Mouse (Mus musculus) ES-Bruce4 (cell line): ENCODE data around the gene Lmnb2. TPM values are rescaled to one million over a fixed set of nuclear protein-coding genes. Genes with fewer than 3 reads are reported as not detected.
A peak's percentile ranks its signal among the peaks of the same experiment; 100 is the strongest.

Source experiments
- H3K27ac ChIP-seq: 2 replicates; pipeline ENCODE4 v1.5.1; 2012; ENCODE audit warnings: low read length, inconsistent platforms; ENCODE audit not compliant: insufficient read depth
- H3K27me3 ChIP-seq: 2 replicates; pipeline ENCODE4 v1.6.1; 2012; ENCODE audit warnings: mild to moderate bottlenecking, low read length, inconsistent platforms; ENCODE audit not compliant: control insufficient read depth, poor library complexity, insufficient read depth, severe bottlenecking
- H3K36me3 ChIP-seq: 2 replicates; pipeline ENCODE4 v1.6.1; 2012; ENCODE audit warnings: inconsistent platforms, mild to moderate bottlenecking, low read length, moderate library complexity; ENCODE audit not compliant: control insufficient read depth, poor library complexity, insufficient read depth, severe bottlenecking
- H3K4me1 ChIP-seq: one replicate; pipeline ENCODE4 v1.8.1; 2011; ENCODE audit warnings: low read length; ENCODE audit not compliant: control insufficient read depth, insufficient read depth
- H3K4me3 ChIP-seq: 2 replicates; pipeline ENCODE4 v1.5.1; 2011; ENCODE audit warnings: low read depth, mild to moderate bottlenecking, low read length
- H3K9ac ChIP-seq: 2 replicates; pipeline ENCODE4 v1.6.1; 2012; ENCODE audit warnings: low read depth, mild to moderate bottlenecking, inconsistent platforms; ENCODE audit not compliant: poor library complexity, severe bottlenecking
- H3K9me3 ChIP-seq: replicated peaks from 2 replicates; pipeline ENCODE4 v1.6.1; 2012; ENCODE audit warnings: mild to moderate bottlenecking, low read length, inconsistent platforms; ENCODE audit not compliant: control insufficient read depth, poor library complexity, insufficient read depth, severe bottlenecking
- CTCF ChIP-seq: IDR thresholded peaks from one replicate; pipeline ENCODE4 v1.8.1; 2011; ENCODE audit warnings: low read depth, low read length
- EP300 ChIP-seq: IDR thresholded peaks from 2 replicates; pipeline ENCODE4 v1.6.1; 2011; ENCODE audit warnings: low read depth, low read length; ENCODE audit not compliant: insufficient read depth
- POLR2A ChIP-seq: IDR thresholded peaks from one replicate; pipeline ENCODE4 v1.8.1; 2011; ENCODE audit warnings: low read length; ENCODE audit not compliant: insufficient read depth
- polyA plus RNA-seq: library from polyadenylated mRNA; stranded (reverse); fragments of >200 nt; gene quantifications from 2 replicates; pipeline ENCODE4 v1.2.4, GENCODE M21; 2011; ENCODE audit warnings: low read depth; ENCODE audit not compliant: missing spikeins, insufficient read depth, insufficient read length

Lmnb2 gene
- polyA plus RNA-seq, 1 experiment: 25.9 TPM

DNA sequence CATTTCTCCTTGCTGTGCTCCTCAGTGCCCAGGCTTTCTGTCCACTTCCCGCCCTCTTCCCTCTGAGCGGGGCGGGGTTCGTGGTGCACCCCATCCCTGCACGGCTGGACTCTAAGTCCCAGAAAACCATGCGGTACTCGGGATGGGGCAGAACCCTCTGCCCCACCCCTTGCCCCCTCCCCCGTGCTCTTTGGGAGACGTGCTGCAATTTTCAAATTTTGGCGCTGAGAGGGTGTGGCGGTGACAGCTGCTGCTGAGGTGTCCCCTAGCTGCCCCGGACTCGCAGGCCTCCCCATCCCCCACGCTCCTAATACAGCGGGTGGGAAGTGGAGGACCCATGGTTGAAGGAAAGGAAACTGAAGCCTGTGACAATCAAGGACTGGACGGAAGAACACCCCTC is 3.9 kb upstream of the Lmnb2 start:
- no peaks in the 10 kb centered on the region for H3K4me1 ChIP-seq
- H3K27ac ChIP-seq: no peak overlapping the region
- peak overlapping the region; percentile 31 for H3K4me3 ChIP-seq
- 0 out of 2 replicates have a peak overlapping the region, but pooled peaks have one; percentile 4 for H3K9ac ChIP-seq
- no peaks in the 10 kb centered on the region for H3K27me3 ChIP-seq
- TF ChIP-seq EP300 (no peak), POLR2A (no peak)
- no peaks in the 10 kb centered on the region for H3K36me3 ChIP-seq
- H3K9me3 ChIP-seq: no peaks in the 10 kb centered on the region

DNA sequence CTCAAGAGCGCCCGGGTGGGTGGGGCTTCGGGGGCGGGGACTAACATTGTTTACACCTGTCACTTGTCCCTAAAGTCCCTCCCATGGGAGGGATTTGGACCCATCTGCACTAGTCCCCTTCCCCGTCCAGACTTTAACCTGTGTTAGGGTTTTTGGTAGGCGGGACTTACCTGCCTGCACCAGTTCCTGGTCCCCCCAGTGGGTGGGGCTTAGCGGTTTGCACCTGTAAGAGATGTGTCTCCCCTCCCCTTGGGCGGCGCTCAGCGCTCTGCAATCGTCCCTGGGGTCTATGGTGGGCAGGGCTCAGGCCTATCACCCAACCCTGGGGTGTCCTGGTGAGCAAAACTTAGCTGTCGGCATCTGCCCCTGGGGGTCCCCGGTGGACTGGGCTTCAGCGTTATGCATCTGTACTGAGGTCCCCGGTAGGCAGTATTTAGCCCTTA is 688 bp downstream of the Lmnb2 start:
- Histone ChIP-seq H3K4me3 (peak overlapping the region; percentile 96), H3K27ac (no peak overlapping the region), H3K36me3 (0 out of 2 replicates have a peak, but pooled peaks cover 3% of the 10 kb centered on the region), H3K4me1 (no peaks in the 10 kb centered on the region), H3K27me3 (no peaks in the 10 kb centered on the region), H3K9me3 (no peaks in the 10 kb centered on the region), H3K9ac (peak overlapping the region; percentile 63)
- TF ChIP-seq EP300 (no peak), CTCF (no peak), POLR2A (no peak)

DNA sequence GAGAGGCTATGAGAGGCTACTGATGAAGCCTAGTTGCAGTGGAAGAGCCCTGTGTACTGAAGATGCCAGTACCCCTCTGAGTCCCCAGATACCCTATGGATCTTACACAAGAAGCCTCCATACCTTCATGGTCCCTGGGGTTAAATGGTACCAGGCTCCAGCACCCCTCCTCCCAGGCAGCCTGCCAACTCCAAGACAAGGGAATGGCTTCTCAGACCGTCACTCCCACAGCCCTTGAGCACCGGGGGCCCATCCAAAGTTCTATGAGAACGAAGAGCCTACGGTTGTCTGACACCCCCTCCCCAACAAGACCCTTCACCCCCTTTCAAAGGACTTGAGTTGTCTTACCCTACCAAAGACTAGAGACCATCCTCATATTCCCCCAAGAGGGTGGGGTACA is 2.3 kb downstream of the Lmnb2 start:
- H3K4me1 ChIP-seq: no peaks in the 10 kb centered on the region
- H3K36me3 ChIP-seq: 0 out of 2 replicates have a peak, but pooled peaks cover 3% of the 10 kb centered on the region
- H3K9ac ChIP-seq: no peak overlapping the region
- no peaks in the 10 kb centered on the region for H3K9me3 ChIP-seq
- no peak overlapping the region for H3K4me3 ChIP-seq
- TF ChIP-seq EP300 (no peak), POLR2A (no peak), CTCF (no peak)
- no peaks in the 10 kb centered on the region for H3K27me3 ChIP-seq
- H3K27ac ChIP-seq: no peak overlapping the region

DNA sequence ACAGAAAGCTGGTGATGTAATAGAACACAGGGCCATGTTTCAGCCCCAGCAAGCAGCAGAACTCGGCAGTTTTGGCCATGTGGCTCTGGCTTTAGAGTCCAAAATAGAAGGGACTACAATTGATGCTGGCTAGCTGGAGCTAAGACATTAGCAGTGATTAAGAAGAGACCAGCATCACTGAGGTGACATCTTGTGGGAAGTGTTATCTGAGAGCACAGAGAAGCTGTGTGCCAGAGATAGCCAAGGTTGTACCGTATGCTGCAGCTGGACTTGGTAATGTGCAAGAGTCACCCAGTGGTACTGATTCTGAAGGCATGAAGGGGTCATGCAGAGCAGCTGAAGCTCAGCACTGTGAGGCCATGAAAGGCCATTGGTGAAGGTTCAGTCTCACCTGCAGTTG is 2.8 kb downstream of the Lmnb2 start:
- Histone ChIP-seq H3K27me3 (no peaks in the 10 kb centered on the region), H3K27ac (no peak overlapping the region), H3K4me3 (no peak overlapping the region), H3K4me1 (no peaks in the 10 kb centered on the region), H3K36me3 (0 out of 2 replicates have a peak, but pooled peaks cover 3% of the 10 kb centered on the region), H3K9me3 (no peaks in the 10 kb centered on the region), H3K9ac (no peak overlapping the region)
- TF ChIP-seq CTCF (no peak), POLR2A (no peak)

DNA sequence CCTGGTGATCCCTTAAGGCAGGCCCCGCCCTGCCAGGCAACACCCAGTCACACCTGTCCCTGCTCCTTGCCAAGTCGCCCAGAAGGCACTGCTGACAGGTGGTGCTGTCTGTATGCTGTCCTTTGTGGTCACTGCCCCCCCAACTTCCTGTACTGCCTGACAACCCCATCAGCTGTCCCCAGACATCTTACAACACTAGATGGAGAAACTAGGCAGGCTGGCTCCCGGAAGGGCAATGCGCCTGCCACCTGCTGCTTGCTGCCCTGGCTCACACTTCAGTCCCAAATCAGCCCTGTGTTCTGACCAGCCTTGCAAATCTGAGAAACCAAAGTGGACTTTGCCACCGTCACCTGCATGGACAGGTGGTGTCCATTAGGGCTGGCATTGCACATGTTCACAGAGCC is 3.8 kb downstream of the Lmnb2 start:
- Histone ChIP-seq H3K4me3 (no peak overlapping the region), H3K36me3 (peaks cover 3% of the 10 kb centered on the region; the same call in 1 of the 2 replicates), H3K4me1 (no peaks in the 10 kb centered on the region), H3K27me3 (no peaks in the 10 kb centered on the region), H3K27ac (no peak overlapping the region), H3K9ac (no peak overlapping the region), H3K9me3 (no peaks in the 10 kb centered on the region)
- TF ChIP-seq EP300 (no peak), POLR2A (no peak), CTCF (no peak)

DNA sequence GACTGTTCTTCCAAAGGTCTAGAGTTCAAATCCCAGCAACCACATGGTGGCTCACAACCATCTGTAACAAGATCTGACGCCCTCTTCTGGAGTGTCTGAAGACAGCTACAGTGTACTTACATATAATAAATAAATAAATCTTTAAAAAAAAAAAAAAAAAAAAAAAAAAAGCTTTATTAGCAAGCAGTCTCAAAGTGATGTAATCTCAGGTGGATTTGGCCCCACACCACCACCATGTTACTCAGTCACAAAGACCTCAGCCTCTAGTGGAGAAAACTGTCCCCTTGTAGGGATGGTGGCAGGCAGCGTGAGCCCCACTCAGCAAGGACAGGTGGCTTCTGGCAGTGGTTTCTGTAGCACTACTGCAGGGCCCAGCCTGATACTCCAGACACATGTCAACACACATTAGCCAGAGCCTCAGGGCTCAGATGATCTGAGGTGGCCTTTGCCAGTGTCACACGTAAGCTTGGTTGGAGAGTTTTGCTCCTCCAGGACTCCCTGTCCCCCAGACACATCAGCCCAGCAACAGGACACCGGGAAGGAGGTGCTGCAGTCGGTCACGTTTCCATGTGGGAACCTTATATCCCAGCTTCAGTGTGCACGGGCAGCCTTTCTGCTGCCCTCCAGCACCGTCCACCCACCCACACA is 4.6 kb downstream of the Lmnb2 start:
- Histone ChIP-seq H3K27ac (no peak overlapping the region), H3K9ac (no peak overlapping the region), H3K9me3 (no peaks in the 10 kb centered on the region), H3K36me3 (peaks cover 6% of the 10 kb centered on the region), H3K27me3 (no peaks in the 10 kb centered on the region), H3K4me3 (no peak overlapping the region), H3K4me1 (no peaks in the 10 kb centered on the region)
- TF ChIP-seq EP300 (no peak), POLR2A (no peak), CTCF (no peak)
